In the genomic region with DNA sequence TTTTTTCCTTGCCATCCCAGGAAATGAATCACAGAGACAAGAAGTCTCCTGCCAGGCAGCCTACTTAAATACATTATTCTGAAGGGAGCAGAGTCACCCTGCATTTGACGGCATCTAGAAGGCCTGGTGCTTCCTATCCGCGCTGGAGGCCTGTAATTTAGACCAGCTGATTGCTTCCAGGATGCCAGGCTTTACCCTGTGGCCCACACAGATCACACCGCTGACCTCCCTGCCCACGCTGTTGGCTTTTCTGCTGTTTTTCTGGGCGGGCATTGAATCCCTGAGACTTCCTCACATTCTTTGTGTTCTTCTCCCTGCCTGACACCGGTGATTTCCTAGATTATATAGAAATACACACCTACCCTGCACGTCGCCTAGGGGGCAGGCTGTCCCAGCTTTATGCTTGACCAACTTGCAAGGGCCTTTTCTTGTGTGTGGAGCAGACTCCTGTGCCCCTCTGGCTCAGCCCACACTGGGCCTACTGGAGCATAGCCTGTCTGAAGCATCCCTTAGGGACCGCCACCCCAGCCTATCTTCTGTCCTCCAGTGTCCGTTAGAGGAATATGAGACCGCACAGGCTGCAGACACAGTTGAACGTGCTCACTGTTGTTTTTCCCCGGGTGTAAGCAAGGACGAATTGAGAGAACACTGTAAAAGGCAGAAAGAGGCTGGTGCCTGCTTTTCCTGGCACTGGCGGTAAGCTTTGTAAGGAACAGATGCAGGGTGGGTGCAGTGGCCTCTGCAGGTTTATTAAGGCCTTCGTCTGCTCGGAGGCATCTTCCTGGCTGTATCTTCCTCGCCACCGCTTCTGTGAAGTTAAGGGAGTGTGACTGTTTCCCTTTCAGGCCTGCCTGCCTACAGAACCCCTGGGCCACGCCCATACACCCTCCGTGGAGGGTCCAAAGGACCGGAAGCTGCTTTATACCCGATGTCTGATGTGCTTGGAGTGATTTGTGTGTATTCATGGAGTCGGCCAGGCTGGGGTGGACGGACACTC, we compare ENCODE assay signal across 7 mouse cellular contexts. TPM values are rescaled to one million over a fixed set of nuclear protein-coding genes. Genes with fewer than 3 reads are reported as not detected.
A peak's percentile ranks its signal among the peaks of the same experiment; 100 is the strongest.
DNase-seq lines count a peak whose midpoint lies in the region; ATAC-seq and TF ChIP-seq lines count a peak whose summit lies in the region.

No protein-coding gene starts in this region.

- no peaks in the 10 kb centered on the region for H3K36me3 ChIP-seq in lung, embryonic 16.5 days (ENCODE audit: control insufficient read depth, insufficient read depth, low read length)
- H3K36me3 ChIP-seq in forebrain, postnatal 0 days (ENCODE audit: insufficient read depth) = no peaks in the 10 kb centered on the region
- no peaks in the 10 kb centered on the region for H3K36me3 ChIP-seq in neural tube, embryonic 14.5 days (ENCODE audit: control insufficient read depth, insufficient read depth, low read length)

- ATAC-seq in lung, embryonic 16.5 days (ENCODE audit: low read depth) = no peak
- peak; percentile 42; the same call in 1 of the 2 replicates for ATAC-seq in forebrain, postnatal 0 days
- ATAC-seq in neural tube, embryonic 14.5 days (ENCODE audit: low read depth) = peak; percentile 77; the same call in 1 of the 2 replicates

- DNase-seq in lung, postnatal 10 days = no peak
- peak; percentile 51 to 59 for DNase-seq in cerebellum, adult 2 months
- DNase-seq in forebrain, postnatal 0 days = no peak
- no peak for DNase-seq in heart, postnatal 4 days
- DNase-seq in ovary, postnatal 14 days (ENCODE audit: low spot score) = no peak

- H3K27me3 ChIP-seq in lung, embryonic 16.5 days (ENCODE audit: control insufficient read depth, insufficient read depth, low read depth, low read length) = no peaks in the 10 kb centered on the region
- H3K27me3 ChIP-seq in cerebellum, adult 2 months (ENCODE audit: control insufficient read depth, insufficient read depth, low read length) = no peaks in the 10 kb centered on the region
- H3K27me3 ChIP-seq in forebrain, postnatal 0 days (ENCODE audit: insufficient read depth, low read length) = no peaks in the 10 kb centered on the region
- H3K27me3 ChIP-seq in neural tube, embryonic 14.5 days (ENCODE audit: control insufficient read depth, insufficient read depth, low read length) = no peaks in the 10 kb centered on the region

- no peaks in the 10 kb centered on the region for H3K9me3 ChIP-seq in lung, embryonic 16.5 days (ENCODE audit: control insufficient read depth, low read length)
- no peaks in the 10 kb centered on the region for H3K9me3 ChIP-seq in forebrain, postnatal 0 days (ENCODE audit: low read length)
- no peaks in the 10 kb centered on the region for H3K9me3 ChIP-seq in neural tube, embryonic 14.5 days (ENCODE audit: control insufficient read depth, low read length)

- WGBS in lung, embryonic 16.5 days = 68% methylated on average over 26 of the region's 26 CpGs
- WGBS in cerebellum, adult 2 months = 43% methylated on average over 26 of the region's 26 CpGs
- 62% methylated on average over 26 of the region's 26 CpGs for WGBS in forebrain, postnatal 0 days
- 45% methylated on average over 26 of the region's 26 CpGs for WGBS in neural tube, embryonic 14.5 days

- peaks cover 5% of the 10 kb centered on the region for H3K4me1 ChIP-seq in lung, embryonic 16.5 days (replicated peaks; ENCODE audit: control insufficient read depth, insufficient read depth, low read length)
- H3K4me1 ChIP-seq in cerebellum, adult 2 months (ENCODE audit: control insufficient read depth, insufficient read depth, low read length) = peaks cover 34% of the 10 kb centered on the region
- H3K4me1 ChIP-seq in forebrain, postnatal 0 days (ENCODE audit: insufficient read depth) = peaks cover 5% of the 10 kb centered on the region; the same call in 1 of the 2 replicates
- no peaks in the 10 kb centered on the region; the same call in 1 of the 2 replicates for H3K4me1 ChIP-seq in neural tube, embryonic 14.5 days (ENCODE audit: control insufficient read depth, insufficient read depth, low read length)

- no peak overlapping the region for H3K4me2 ChIP-seq in lung, embryonic 16.5 days (ENCODE audit: low read depth, low read length)
- H3K4me2 ChIP-seq in forebrain, postnatal 0 days (ENCODE audit: low read depth) = no peak overlapping the region
- H3K4me2 ChIP-seq in neural tube, embryonic 14.5 days (ENCODE audit: low read depth, low read length) = no peak overlapping the region

- no peak overlapping the region for H3K27ac ChIP-seq in lung, embryonic 16.5 days (ENCODE audit: low read length)
- H3K27ac ChIP-seq in cerebellum, adult 2 months (ENCODE audit: insufficient read depth, low read length) = peak overlapping the region; percentile 87
- no peak overlapping the region for H3K27ac ChIP-seq in forebrain, postnatal 0 days (ENCODE audit: low read depth, low read length)
- no peak overlapping the region for H3K27ac ChIP-seq in neural tube, embryonic 14.5 days (ENCODE audit: low read depth, low read length)

- H3K9ac ChIP-seq in lung, embryonic 16.5 days (ENCODE audit: low read length) = peak overlapping the region; percentile 11; the same call in 1 of the 2 replicates
- H3K9ac ChIP-seq in forebrain, postnatal 0 days = no peak overlapping the region
- H3K9ac ChIP-seq in neural tube, embryonic 14.5 days (replicated peaks; ENCODE audit: low read depth, low read length) = no peak overlapping the region

- peak; percentile 19; the same call in 1 of the 2 replicates for TF ChIP-seq CTCF in cerebellum, adult 2 months (IDR thresholded peaks at IDR 0.05; ENCODE audit: borderline replicate concordance, insufficient read depth, low read depth, low read length)
- peak; percentile 22; the same call in 1 of the 2 replicates for TF ChIP-seq CTCF in forebrain, postnatal 0 days (IDR thresholded peaks at IDR 0.05; ENCODE audit: low read depth)

- no peak overlapping the region for H3K4me3 ChIP-seq in lung, embryonic 16.5 days (ENCODE audit: low read length)
- H3K4me3 ChIP-seq in cerebellum, adult 2 months (replicated peaks; ENCODE audit: insufficient read depth, low read depth, low read length) = no peak overlapping the region
- no peak overlapping the region for H3K4me3 ChIP-seq in forebrain, postnatal 0 days (ENCODE audit: low read depth, low read length)
- no peak overlapping the region for H3K4me3 ChIP-seq in neural tube, embryonic 14.5 days (ENCODE audit: low read depth, low read length)

- TF ChIP-seq POLR2A in cerebellum, adult 2 months (IDR thresholded peaks at IDR 0.05; ENCODE audit: borderline replicate concordance, insufficient read depth, low read length) = no peak

RNA-seq across cellular contexts. Expression of a gene that starts 9.3 kb away (rescaled TPM):
- polyA plus RNA-seq in lung, embryonic 16.5 days (2015; fragmentation: Nextera tagmentation; extraction: Ambion mirVana) = 3.2 and 4.6 TPM in 2 replicates
- 22.6 and 25.1 TPM in 2 replicates for polyA plus RNA-seq in cerebellum, adult 2 months (2012; rRNA removed)
- 1.9 and 3.7 TPM in 2 replicates for total RNA-seq in forebrain, postnatal 0 days (2014; rRNA removed)
- 1.2 and 3.1 TPM in 2 replicates for polyA plus RNA-seq in forebrain, postnatal 0 days (2015; fragmentation: Nextera tagmentation; extraction: Ambion mirVana)
- polyA plus RNA-seq in neural tube, embryonic 14.5 days (2014; fragmentation: Nextera tagmentation; extraction: Ambion mirVana) = 0.53 and 1.0 TPM in 2 replicates
- total RNA-seq in heart, postnatal 4 days (2021) = 10 to 100 TPM; 23.4 to 24.7 TPM

RNA-seq across cellular contexts. Expression of a gene that starts 44.0 kb away (rescaled TPM):
- 3.2 and 3.7 TPM in 2 replicates for polyA plus RNA-seq in lung, embryonic 16.5 days (2015; fragmentation: Nextera tagmentation; extraction: Ambion mirVana)
- 0.62 and 0.76 TPM in 2 replicates for polyA plus RNA-seq in cerebellum, adult 2 months (2012; rRNA removed)
- total RNA-seq in forebrain, postnatal 0 days (2014; rRNA removed) = 0.85 TPM in 1 of 2 replicates, not detected in the other
- polyA plus RNA-seq in forebrain, postnatal 0 days (2015; fragmentation: Nextera tagmentation; extraction: Ambion mirVana) = 0.77 and 0.87 TPM in 2 replicates
- polyA plus RNA-seq in neural tube, embryonic 14.5 days (2014; fragmentation: Nextera tagmentation; extraction: Ambion mirVana) = 0.83 and 1.1 TPM in 2 replicates
- 1 to 10 TPM; 2.2 to 2.6 TPM for total RNA-seq in heart, postnatal 4 days (2021)

Comparison
In these comparisons a context has a peak if more than half of its experiments do, and no peak if none do; other contexts are left out.
1. DNase-seq: peak in cerebellum, adult 2 months (2 of 2); none in lung, postnatal 10 days (single experiment), forebrain, postnatal 0 days (single experiment), heart, postnatal 4 days (single experiment) and ovary, postnatal 14 days (single experiment).